35 mouse cellular contexts compared by ENCODE assay signal in genomic region chr6:14456394-14456793, GRCm38 (mm10).
"Had no signal": no experiment of that assay in that cellular context is flagged by ENCODE, and none has a peak within 500 bp of the region (broad histone marks: within the 10 kb centered on the region; RNA-seq: fewer than 3 reads in every experiment).

No protein-coding gene starts in this region.

- H3K36me3 ChIP-seq: heart, embryonic 10.5 days; heart, embryonic 12.5 days; heart, embryonic 13.5 days; heart, embryonic 15.5 days; hindbrain, embryonic 10.5 days; hindbrain, embryonic 12.5 days; hindbrain, embryonic 13.5 days; hindbrain, embryonic 15.5 days; intestine, embryonic 15.5 days; kidney, embryonic 15.5 days had no signal

- H3K9me3 ChIP-seq: heart, embryonic 10.5 days; heart, embryonic 15.5 days; hindbrain, embryonic 12.5 days; hindbrain, embryonic 15.5 days; intestine, embryonic 15.5 days; kidney, embryonic 15.5 days had no signal

- DNase-seq: heart, postnatal 10 days; heart, postnatal 14 days; heart, postnatal 36 days; heart, postnatal 4 days; kidney, adult 11 months; kidney, adult 18-20 months; kidney, adult 2 months; kidney, adult 8-10 months; kidney, adult 9 months; kidney, postnatal 10 days; kidney, postnatal 14 days; kidney, postnatal 25 days; kidney, postnatal 36 days; kidney, postnatal 4 days; layer of hippocampus, adult 9-11 months; layer of hippocampus, postnatal 36 days had no signal

- H3K4me2 ChIP-seq: heart, embryonic 11.5 days; heart, embryonic 12.5 days; heart, embryonic 13.5 days; heart, embryonic 15.5 days; hindbrain, embryonic 12.5 days; hindbrain, embryonic 13.5 days; hindbrain, embryonic 14.5 days; hindbrain, embryonic 15.5 days; intestine, embryonic 15.5 days; kidney, embryonic 15.5 days had no signal

- ATAC-seq: hindbrain, embryonic 16.5 days; hindbrain, postnatal 0 days; inflammation-experienced regulatory T-cells, adult 6 months; intestine, embryonic 15.5 days; intestine, embryonic 16.5 days; intestine, postnatal 0 days had no signal

- H3K9ac ChIP-seq: heart, embryonic 12.5 days; heart, embryonic 13.5 days; heart, embryonic 15.5 days; hindbrain, embryonic 12.5 days; hindbrain, embryonic 13.5 days; hindbrain, embryonic 14.5 days; hindbrain, embryonic 15.5 days; intestine, embryonic 15.5 days; kidney, embryonic 15.5 days had no signal

- H3K27me3 ChIP-seq: heart, embryonic 12.5 days; heart, embryonic 13.5 days; heart, embryonic 15.5 days; hindbrain, embryonic 12.5 days; hindbrain, embryonic 13.5 days; hindbrain, embryonic 15.5 days; intestine, embryonic 15.5 days; kidney, embryonic 15.5 days had no signal

- H3K4me1 ChIP-seq: heart, embryonic 10.5 days; heart, embryonic 12.5 days; heart, embryonic 13.5 days; heart, embryonic 15.5 days; hindbrain, embryonic 10.5 days; hindbrain, embryonic 12.5 days; hindbrain, embryonic 13.5 days; hindbrain, embryonic 15.5 days; intestine, embryonic 15.5 days; kidney, embryonic 15.5 days had no signal

- H3K27ac ChIP-seq: heart, embryonic 10.5 days; heart, embryonic 13.5 days; heart, embryonic 15.5 days; hindbrain, embryonic 10.5 days; hindbrain, embryonic 12.5 days; hindbrain, embryonic 13.5 days; hindbrain, embryonic 14.5 days; hindbrain, embryonic 15.5 days; hindbrain, postnatal 0 days; intestine, embryonic 15.5 days; kidney, embryonic 15.5 days; kidney, postnatal 0 days; layer of hippocampus, adult 2 months had no signal

- H3K4me3 ChIP-seq: heart, embryonic 10.5 days; heart, embryonic 12.5 days; heart, embryonic 13.5 days; heart, embryonic 15.5 days; hindbrain, embryonic 10.5 days; hindbrain, embryonic 12.5 days; hindbrain, embryonic 13.5 days; hindbrain, embryonic 15.5 days; intestine, embryonic 15.5 days; kidney, embryonic 15.5 days; layer of hippocampus, adult 2 months had no signal
